Comparison of ENCODE assay signal across 10 mouse cellular contexts in genomic region chr9:108065491-108066011, GRCm38 (mm10). TPM values are rescaled to one million over a fixed set of nuclear protein-coding genes. Genes with fewer than 3 reads are reported as not detected.
DNase-seq lines count a peak whose midpoint lies in the region; ATAC-seq and TF ChIP-seq lines count a peak whose summit lies in the region.
"Had no signal": no experiment of that assay in that cellular context is flagged by ENCODE, and none has a peak within 500 bp of the region (broad histone marks: within the 10 kb centered on the region; RNA-seq: fewer than 3 reads in every experiment).

No protein-coding gene starts in this region.

- TF ChIP-seq CTCF in G1E (IDR thresholded peaks at IDR 0.05; ENCODE audit: low read depth, low read length) = peak; percentile 29; the same call in 1 of the 2 replicates
- peak; percentile 89 for TF ChIP-seq CTCF in layer of hippocampus, adult 2 months (conservative IDR thresholded peaks at IDR 0.05)

- ATAC-seq in G1E (ENCODE audit: extremely low read depth, insufficient number of reproducible peaks, low FRiP score, poor library complexity, severe bottlenecking) = no peak

- peaks cover 100% of the 10 kb centered on the region for H3K36me3 ChIP-seq in G1E (replicated peaks)

- DNase-seq in left cerebral cortex, adult 18-20 months (ENCODE audit: low spot score in 2 of 2) = peak; percentile 68 to 70
- DNase-seq in left cerebral cortex, adult 11 months (ENCODE audit: low spot score) = no peak
- DNase-seq in G1E (ENCODE audit: low spot score) = peak; percentile 68
- peak; percentile 84 for DNase-seq in cerebellum, adult 8-10 months
- DNase-seq in gastrocnemius, postnatal 10 days = peak; percentile 61
- peak; percentile 57 to 63 for DNase-seq in layer of hippocampus, adult 2 months (ENCODE audit: low spot score in 2 of 2)
- DNase-seq in lung, postnatal 36 days = peak; percentile 80
- DNase-seq in telencephalon, adult 2 months (ENCODE audit: low read depth, low spot score) = peak; percentile 42

- no peaks in the 10 kb centered on the region for H3K9me3 ChIP-seq in G1E (replicated peaks)
- H3K9me3 ChIP-seq: embryonic facial prominence, embryonic 12.5 days; lung, embryonic 15.5 days had no signal

- no peak overlapping the region for H3K4me3 ChIP-seq in G1E (ENCODE audit: low read depth, low read length)
- H3K4me3 ChIP-seq in layer of hippocampus, adult 2 months = no peak overlapping the region
- H3K4me3 ChIP-seq: embryonic facial prominence, embryonic 12.5 days; lung, embryonic 15.5 days had no signal

- H3K27me3 ChIP-seq in G1E (ENCODE audit: insufficient read depth, low read length) = no peaks in the 10 kb centered on the region
- H3K27me3 ChIP-seq: embryonic facial prominence, embryonic 12.5 days; lung, embryonic 15.5 days had no signal

- H3K27ac ChIP-seq in layer of hippocampus, adult 2 months = peak overlapping the region; percentile 52; the same call in 1 of the 2 replicates
- H3K27ac ChIP-seq: embryonic facial prominence, embryonic 12.5 days; lung, embryonic 15.5 days had no signal

- peaks cover 13% of the 10 kb centered on the region; the same call in 1 of the 2 replicates for H3K4me1 ChIP-seq in G1E (ENCODE audit: insufficient read depth, low read depth, low read length)
- H3K4me1 ChIP-seq: embryonic facial prominence, embryonic 12.5 days had no signal

RNA-seq across cellular contexts. Expression of gene Amigo3, which starts 12.6 kb away (rescaled TPM):
- total RNA-seq in left cerebral cortex, adult 18-20 months (2021) = 1 to 10 TPM; 1.2 to 1.7 TPM
- total RNA-seq in G1E (2014; fragmentation: Nextera tagmentation) (0.63 TPM in 1 of 2 replicates, not detected in the other), G1E (2017) (1.7 and 2.0 TPM in 2 replicates)
- polyA plus RNA-seq in G1E (2012) = 0.31 and 0.35 TPM in 2 replicates
- 1 to 10 TPM; 2.6 to 3.6 TPM for total RNA-seq in gastrocnemius, postnatal 10 days (2021)
- total RNA-seq in layer of hippocampus, adult 2 months (2021) = 1 to 10 TPM; 2.0 to 2.6 TPM

RNA-seq across cellular contexts. Expression of gene Mst1, which starts 14.7 kb away (rescaled TPM):
- total RNA-seq in left cerebral cortex, adult 18-20 months (2021) = not detected
- total RNA-seq in G1E (2014; fragmentation: Nextera tagmentation) = 7.1 and 11.0 TPM in 2 replicates
- total RNA-seq in G1E (2017) = 16.6 and 17.9 TPM in 2 replicates
- 6.7 and 8.4 TPM in 2 replicates for polyA plus RNA-seq in G1E (2012)
- under 1 TPM in 1 of 2 experiments, not detected in 1; 0.11 TPM for total RNA-seq in gastrocnemius, postnatal 10 days (2021)
- total RNA-seq in layer of hippocampus, adult 2 months (2021) = not detected

RNA-seq across cellular contexts. Expression of gene Gmppb, which starts 16.5 kb away (rescaled TPM):
- 10 to 100 TPM; 18.1 to 20.2 TPM for total RNA-seq in left cerebral cortex, adult 18-20 months (2021)
- 7.2 and 8.5 TPM in 2 replicates for total RNA-seq in G1E (2014; fragmentation: Nextera tagmentation)
- total RNA-seq in G1E (2017) = 19.4 and 22.0 TPM in 2 replicates
- polyA plus RNA-seq in G1E (2012) = 5.1 and 6.6 TPM in 2 replicates
- 10 to 100 TPM in 1 of 2 experiments, 1 to 10 TPM in 1; 8.6 to 10.6 TPM for total RNA-seq in gastrocnemius, postnatal 10 days (2021)
- total RNA-seq in layer of hippocampus, adult 2 months (2021) = 10 to 100 TPM; 17.5 to 17.7 TPM

RNA-seq across cellular contexts. Expression of gene Rnf123, which starts 17.6 kb away (rescaled TPM):
- 10 to 100 TPM; 83.8 to 86.7 TPM for total RNA-seq in left cerebral cortex, adult 18-20 months (2021)
- 104 and 255 TPM in 2 replicates for total RNA-seq in G1E (2014; fragmentation: Nextera tagmentation)
- total RNA-seq in G1E (2017) = 18.6 and 23.5 TPM in 2 replicates
- polyA plus RNA-seq in G1E (2012) = 39.5 and 74.5 TPM in 2 replicates
- total RNA-seq in gastrocnemius, postnatal 10 days (2021) = 100 to 1,000 TPM; 153 to 172 TPM
- 100 to 1,000 TPM in 1 of 2 experiments, 10 to 100 TPM in 1; 95.7 to 111 TPM for total RNA-seq in layer of hippocampus, adult 2 months (2021)

RNA-seq across cellular contexts. Expression of gene Apeh, which starts 28.9 kb away (rescaled TPM):
- total RNA-seq in left cerebral cortex, adult 18-20 months (2021) = 10 to 100 TPM; 29.2 to 32.2 TPM
- total RNA-seq in G1E (2014; fragmentation: Nextera tagmentation) = 65.0 and 148 TPM in 2 replicates
- total RNA-seq in G1E (2017) = 119 and 131 TPM in 2 replicates
- 48.8 and 67.5 TPM in 2 replicates for polyA plus RNA-seq in G1E (2012)
- 10 to 100 TPM; 33.9 to 36.6 TPM for total RNA-seq in gastrocnemius, postnatal 10 days (2021)
- total RNA-seq in layer of hippocampus, adult 2 months (2021) = 10 to 100 TPM; 35.3 to 37.0 TPM

Comparison
In these comparisons a context has a peak if more than half of its experiments do, and no peak if none do; other contexts are left out.
1. RNA of gene Mst1, which starts 14.7 kb away (total RNA-seq): 7.1 to 17.9 TPM in G1E; 0.11 TPM in gastrocnemius, postnatal 10 days, not detected in layer of hippocampus, adult 2 months and not detected in left cerebral cortex, adult 18-20 months; every median in the first group is over 4 times any median in the second.